Comparison of ENCODE assay signal across 11 mouse cellular contexts in the genomic region with DNA sequence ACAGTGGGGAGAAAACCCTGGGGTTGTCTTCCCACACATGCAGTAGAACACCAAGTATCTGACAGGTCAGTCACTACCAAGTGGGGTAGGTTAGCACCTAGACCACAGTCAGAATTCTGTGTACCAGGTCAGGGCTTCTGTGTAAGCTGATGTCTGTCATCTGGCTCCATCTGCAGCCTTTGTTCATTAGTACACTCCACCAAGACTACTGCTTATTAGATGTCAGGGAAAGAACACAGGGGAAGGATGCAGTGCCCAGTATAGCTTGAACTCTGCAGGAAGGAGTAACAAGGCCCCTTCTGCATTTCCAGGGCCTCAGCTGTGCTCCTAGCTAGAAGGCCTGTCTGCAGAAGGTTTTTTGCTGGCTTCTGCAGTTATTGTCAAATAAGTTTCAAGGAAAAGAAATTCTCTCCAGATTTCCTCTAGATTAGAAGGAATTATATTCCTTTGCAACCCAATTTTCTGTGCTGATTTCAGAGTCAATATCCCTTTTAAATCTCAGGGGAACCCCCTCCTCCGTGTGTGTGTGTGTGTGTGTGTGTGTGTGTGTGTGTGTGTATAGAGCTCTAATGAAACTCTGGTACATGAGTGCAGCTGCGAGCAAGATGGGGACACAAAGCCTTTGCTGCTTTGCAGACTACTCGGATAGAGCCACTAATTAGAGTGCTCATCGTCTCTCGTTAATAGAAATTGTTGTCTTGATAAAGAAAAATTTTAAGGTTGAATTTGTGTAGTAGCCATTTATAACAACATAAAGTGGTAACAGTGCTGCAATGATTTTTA.
DNase-seq lines count a peak whose midpoint lies in the region; ATAC-seq and TF ChIP-seq lines count a peak whose summit lies in the region.
"Had no signal": no experiment of that assay in that cellular context is flagged by ENCODE, and none has a peak within 500 bp of the region (broad histone marks: within the 10 kb centered on the region; RNA-seq: fewer than 3 reads in every experiment).

No protein-coding gene starts in this region.

- no peak for TF ChIP-seq POLR2A in CH12.LX (IDR thresholded peaks at IDR 0.05; ENCODE audit: low read depth, low read length)

- TF ChIP-seq EP300 in CH12.LX (IDR thresholded peaks at IDR 0.05; ENCODE audit: low read length), result no peak

- 63% methylated on average over 5 of the region's 5 CpGs for WGBS in kidney, embryonic 14.5 days
- 73% methylated on average over 5 of the region's 5 CpGs for WGBS in embryonic facial prominence, embryonic 10.5 days
- WGBS in hindbrain, embryonic 16.5 days, result 43% methylated on average over 5 of the region's 5 CpGs

- DNase-seq in kidney, postnatal 36 days, result no peak
- DNase-seq in CH12.LX (ENCODE audit: extremely low read depth), result no peak
- DNase-seq in embryonic facial prominence, embryonic 10.5 days (ENCODE audit: low spot score), result peak; percentile 10
- DNase-seq in urinary bladder, adult 18-20 months (ENCODE audit: low spot score in 2 of 2), result no peak
- DNase-seq in left cerebral cortex, adult 2 months (ENCODE audit: extremely low spot score in 1 of 2, low spot score in 2 of 2), result no peak

- H3K4me1 ChIP-seq in kidney, embryonic 14.5 days (ENCODE audit: control insufficient read depth, insufficient read depth, low read length), result no peaks in the 10 kb centered on the region
- no peaks in the 10 kb centered on the region for H3K4me1 ChIP-seq in CH12.LX (ENCODE audit: control insufficient read depth in 1 of 2, insufficient read depth in 2 of 2)
- peaks cover 5% of the 10 kb centered on the region; the same call in 1 of the 2 replicates for H3K4me1 ChIP-seq in embryonic facial prominence, embryonic 10.5 days
- peaks cover 12% of the 10 kb centered on the region for H3K4me1 ChIP-seq in hindbrain, embryonic 16.5 days (ENCODE audit: control insufficient read depth, insufficient read depth, low read depth, low read length)
- H3K4me1 ChIP-seq: liver, embryonic 15.5 days had no signal

- TF ChIP-seq CTCF in CH12.LX (conservative IDR thresholded peaks at IDR 0.05 in 1 of 2, IDR thresholded peaks at IDR 0.05 in 1 of 2; ENCODE audit: low read depth in 2 of 2, low read length in 2 of 2), result no peak; a peak in 1 of 4 replicates
- no peak; the same call in none of the 2 replicates for TF ChIP-seq CTCF in left cerebral cortex, adult 2 months (IDR thresholded peaks at IDR 0.05)

- in situ Hi-C loops in CH12.LX (cut with MboI; ENCODE audit: low pct_ligation_motif_present, low pct_unique_long_range_greater_than_20kb, low sequenced_read_pairs), result no loop called here

- no peaks in the 10 kb centered on the region for H3K9me3 ChIP-seq in kidney, embryonic 14.5 days (ENCODE audit: control insufficient read depth, low read length)
- H3K9me3 ChIP-seq in CH12.LX (replicated peaks; ENCODE audit: low read length), result no peaks in the 10 kb centered on the region
- H3K9me3 ChIP-seq in embryonic facial prominence, embryonic 10.5 days, result no peaks in the 10 kb centered on the region
- H3K9me3 ChIP-seq in hindbrain, embryonic 16.5 days (ENCODE audit: control insufficient read depth, low read length), result no peaks in the 10 kb centered on the region
- H3K9me3 ChIP-seq: heart, embryonic 13.5 days; liver, embryonic 15.5 days had no signal

- intact Hi-C loops in left cerebral cortex, adult 2 months (cut with DNase I), result loop anchor here (10.0 kb wide), 1 partner anchor 651 kb away; a partner anchor contains a TSS

- H3K4me2 ChIP-seq in kidney, embryonic 14.5 days (replicated peaks; ENCODE audit: low read depth, low read length), result no peak overlapping the region
- no peak overlapping the region for H3K4me2 ChIP-seq in CH12.LX (ENCODE audit: insufficient read depth, low read depth, poor library complexity, severe bottlenecking)
- H3K4me2 ChIP-seq in hindbrain, embryonic 16.5 days (ENCODE audit: low read length), result no peak overlapping the region
- H3K4me2 ChIP-seq: heart, embryonic 13.5 days; liver, embryonic 15.5 days had no signal

- H3K79me2 ChIP-seq in CH12.LX (replicated peaks; ENCODE audit: control insufficient read depth, extremely low read depth, insufficient read depth, poor library complexity, severe bottlenecking), result no peaks in the 10 kb centered on the region

- ATAC-seq in kidney, embryonic 14.5 days (ENCODE audit: low FRiP score, low TSS enrichment), result peak; percentile 62; the same call in 1 of the 2 replicates
- ATAC-seq in hindbrain, embryonic 16.5 days, result peak; percentile 60; the same call in 1 of the 2 replicates
- no peak for ATAC-seq in megakaryocyte, adult 5-6 weeks (ENCODE audit: poor library complexity, severe bottlenecking)
- ATAC-seq: activated CD4-positive, CD25-positive, alpha-beta regulatory T cell, adult 4 months had no signal

- peak; percentile 15 for TF ChIP-seq RAD21 in CH12.LX (IDR thresholded peaks at IDR 0.05; ENCODE audit: low read depth, low read length)

- no peak overlapping the region; the same call in 1 of the 2 replicates for H3K27ac ChIP-seq in kidney, embryonic 14.5 days (ENCODE audit: low read depth, low read length)
- no peak overlapping the region for H3K27ac ChIP-seq in CH12.LX (ENCODE audit: insufficient read depth, low read depth)
- no peak overlapping the region for H3K27ac ChIP-seq in embryonic facial prominence, embryonic 10.5 days (replicated peaks)
- no peak overlapping the region for H3K27ac ChIP-seq in hindbrain, embryonic 16.5 days (ENCODE audit: low read depth, low read length)
- H3K27ac ChIP-seq in left cerebral cortex, adult 2 months, result no peak overlapping the region
- H3K27ac ChIP-seq: heart, embryonic 13.5 days; liver, embryonic 15.5 days had no signal

- dilution Hi-C loops in CH12.LX (cut with MboI; ENCODE audit: extremely low pct_ligation_motif_present, extremely low pct_unique_long_range_greater_than_20kb, low sequenced_read_pairs), result no loop called here

- H3K9ac ChIP-seq in kidney, embryonic 14.5 days (ENCODE audit: low read depth, low read length), result no peak overlapping the region
- no peak overlapping the region for H3K9ac ChIP-seq in CH12.LX (ENCODE audit: insufficient read depth, low read depth)
- no peak overlapping the region for H3K9ac ChIP-seq in hindbrain, embryonic 16.5 days (ENCODE audit: low read depth, low read length)
- H3K9ac ChIP-seq: heart, embryonic 13.5 days; liver, embryonic 15.5 days had no signal

- H3K36me3 ChIP-seq in kidney, embryonic 14.5 days (ENCODE audit: control insufficient read depth, insufficient read depth, low read length), result no peaks in the 10 kb centered on the region
- no peaks in the 10 kb centered on the region for H3K36me3 ChIP-seq in CH12.LX (replicated peaks in 1 of 2; ENCODE audit: control insufficient read depth in 1 of 2, insufficient read depth in 1 of 2, low read length in 1 of 2)
- no peaks in the 10 kb centered on the region for H3K36me3 ChIP-seq in embryonic facial prominence, embryonic 10.5 days (replicated peaks)
- H3K36me3 ChIP-seq in hindbrain, embryonic 16.5 days (ENCODE audit: control insufficient read depth, insufficient read depth, low read length), result no peaks in the 10 kb centered on the region
- H3K36me3 ChIP-seq: heart, embryonic 13.5 days; liver, embryonic 15.5 days had no signal

- no peaks in the 10 kb centered on the region for H3K27me3 ChIP-seq in kidney, embryonic 14.5 days (ENCODE audit: control insufficient read depth, insufficient read depth, low read length)
- H3K27me3 ChIP-seq in CH12.LX (replicated peaks), result no peaks in the 10 kb centered on the region
- no peaks in the 10 kb centered on the region for H3K27me3 ChIP-seq in embryonic facial prominence, embryonic 10.5 days (replicated peaks; ENCODE audit: low read depth, poor library complexity, severe bottlenecking)
- no peaks in the 10 kb centered on the region for H3K27me3 ChIP-seq in hindbrain, embryonic 16.5 days (replicated peaks; ENCODE audit: control insufficient read depth, insufficient read depth, low read length)
- H3K27me3 ChIP-seq: heart, embryonic 13.5 days; liver, embryonic 15.5 days had no signal

- H3K4me3 ChIP-seq in kidney, embryonic 14.5 days (ENCODE audit: low read length), result no peak overlapping the region
- H3K4me3 ChIP-seq in CH12.LX (replicated peaks in 1 of 3; ENCODE audit: low read depth in 2 of 3, low read length in 2 of 3, poor library complexity in 1 of 3), result no peak overlapping the region
- H3K4me3 ChIP-seq in embryonic facial prominence, embryonic 10.5 days, result no peak overlapping the region
- H3K4me3 ChIP-seq in hindbrain, embryonic 16.5 days (ENCODE audit: low read length), result no peak overlapping the region
- no peak overlapping the region for H3K4me3 ChIP-seq in left cerebral cortex, adult 2 months
- H3K4me3 ChIP-seq: heart, embryonic 13.5 days; liver, embryonic 15.5 days had no signal

TF ChIP-seq in CH12.LX, 34 proteins besides CTCF, POLR2A, EP300 and RAD21:
- TF ChIP-seq POLR2AphosphoS2 (IDR thresholded peaks at IDR 0.05; ENCODE audit: low read depth, low read length) (no peak), SMC3 (IDR thresholded peaks at IDR 0.05; ENCODE audit: low read depth, low read length) (no peak), USF2 (conservative IDR thresholded peaks at IDR 0.05; ENCODE audit: low read depth, low read length) (no peak), MAFK (IDR thresholded peaks at IDR 0.05; ENCODE audit: insufficient replicate concordance, low read length) (no peak), BHLHE40 (IDR thresholded peaks at IDR 0.05; ENCODE audit: low read depth, low read length) (no peak), RCOR1 (conservative IDR thresholded peaks at IDR 0.05; ENCODE audit: low read depth, low read length) (no peak), SIN3A (IDR thresholded peaks at IDR 0.05; ENCODE audit: low read length) (no peak), ZMIZ1 (IDR thresholded peaks at IDR 0.05; ENCODE audit: low read depth, low read length) (no peak), PAX5 (IDR thresholded peaks at IDR 0.05; ENCODE audit: low read length) (no peak), JUN (IDR thresholded peaks at IDR 0.05; ENCODE audit: insufficient read depth, low read depth, low read length) (no peak)
TF ChIP-seq in CH12.LX: peak in this region for 0.
